Mouse (Mus musculus) liver, embryonic 16.5 days (tissue): ENCODE measurements around the gene Gna15. TPM values are rescaled to one million over a fixed set of nuclear protein-coding genes. Genes with fewer than 3 reads are reported as not detected.

ENCODE experiments used
- ATAC-seq: fragments of 200-750 bp; cut with Nextera tagmentation; 2 replicates; pipeline ENCODE4 v1.8.0; 2017; ENCODE audit warnings: low read depth, mild to moderate bottlenecking, moderate number of reproducible peaks, moderate library complexity
- H3K27ac ChIP-seq: fragments of 300-500 bp; sonication (generic); 2 replicates; pipeline ENCODE4 v1.5.1; 2014; ENCODE audit warnings: mild to moderate bottlenecking, low read length
- H3K27me3 ChIP-seq: fragments of 300-500 bp; sonication (generic); 2 replicates; pipeline ENCODE4 v1.6.1; 2014; ENCODE audit warnings: low read depth, low read length, mixed read lengths; ENCODE audit not compliant: control insufficient read depth, insufficient read depth
- H3K36me3 ChIP-seq: fragments of 300-500 bp; sonication (generic); 2 replicates; pipeline ENCODE4 v1.6.1; 2014; ENCODE audit warnings: mild to moderate bottlenecking; ENCODE audit not compliant: control insufficient read depth, insufficient read depth
- H3K4me1 ChIP-seq: fragments of 300-500 bp; sonication (generic); 2 replicates; pipeline ENCODE4 v1.6.1; 2014; ENCODE audit warnings: low read depth, low read length, mixed read lengths; ENCODE audit not compliant: control insufficient read depth
- H3K4me2 ChIP-seq: fragments of 300-500 bp; sonication (generic); 2 replicates; pipeline ENCODE4 v1.6.1; 2014; ENCODE audit warnings: low read depth, low read length, mixed read lengths
- H3K4me3 ChIP-seq: fragments of 300-500 bp; sonication (generic); 2 replicates; pipeline ENCODE4 v1.5.1; 2014; ENCODE audit warnings: low read depth, mild to moderate bottlenecking, low read length
- H3K9ac ChIP-seq: fragments of 300-500 bp; sonication (generic); 2 replicates; pipeline ENCODE4 v1.6.1; 2014; ENCODE audit warnings: low read depth, low read length
- H3K9me3 ChIP-seq: fragments of 300-500 bp; sonication (generic); replicated peaks from 2 replicates; pipeline ENCODE4 v1.6.1; 2016; ENCODE audit warnings: low read length; ENCODE audit not compliant: control insufficient read depth
- WGBS: fragments of 180-500 bp; shearing (Covaris S2); extraction: QIAGEN DNeasy Blood & Tissue Kit; methylation state at CpG from one replicate; pipeline ENCODE4 v1.1.7; 2014; ENCODE audit not compliant: insufficient replicate concordance; 5-methylcytosine and 5-hydroxymethylcytosine counted together
- polyA plus RNA-seq: library from polyadenylated mRNA; unstranded; fragments of >200 nt; fragmentation: Nextera tagmentation; extraction: Ambion mirVana; gene quantifications from 2 replicates; pipeline ENCODE4 v1.2.1, GENCODE M21; 2015

Gene Gna15
- polyA plus RNA-seq, 1 experiment from 2014 or later, result 4.4 TPM

- no peak overlapping the region for H3K9ac ChIP-seq
- ATAC-seq, result no peak
- H3K4me3 ChIP-seq, result no peak overlapping the region
- H3K27me3 ChIP-seq, result peaks cover 23% of the 10 kb centered on the region
- H3K36me3 ChIP-seq, result peaks cover 13% of the 10 kb centered on the region
- peaks cover 9% of the 10 kb centered on the region for H3K4me1 ChIP-seq
- no peak overlapping the region for H3K4me2 ChIP-seq
- WGBS, result 46% methylated on average over 7 of the region's 7 CpGs
- H3K9me3 ChIP-seq, result no peaks in the 10 kb centered on the region; the same call in 1 of the 2 replicates
- no peak overlapping the region for H3K27ac ChIP-seq
Measured at GRCm38 (mm10) chr10:81485479-81486018, 38.5 kb downstream of the Gna15 start.

- Histone ChIP-seq H3K36me3 (peaks cover 13% of the 10 kb centered on the region), H3K4me2 (no peak overlapping the region), H3K4me1 (peaks cover 9% of the 10 kb centered on the region), H3K9me3 (no peaks in the 10 kb centered on the region; the same call in 1 of the 2 replicates), H3K4me3 (no peak overlapping the region), H3K9ac (no peak overlapping the region), H3K27ac (no peak overlapping the region), H3K27me3 (peaks cover 28% of the 10 kb centered on the region)
- WGBS, result 18% methylated on average over 2 of the region's 2 CpGs
- no peak for ATAC-seq
Measured at GRCm38 (mm10) chr10:81485060-81485449, 39.0 kb downstream of the Gna15 start.

DNA sequence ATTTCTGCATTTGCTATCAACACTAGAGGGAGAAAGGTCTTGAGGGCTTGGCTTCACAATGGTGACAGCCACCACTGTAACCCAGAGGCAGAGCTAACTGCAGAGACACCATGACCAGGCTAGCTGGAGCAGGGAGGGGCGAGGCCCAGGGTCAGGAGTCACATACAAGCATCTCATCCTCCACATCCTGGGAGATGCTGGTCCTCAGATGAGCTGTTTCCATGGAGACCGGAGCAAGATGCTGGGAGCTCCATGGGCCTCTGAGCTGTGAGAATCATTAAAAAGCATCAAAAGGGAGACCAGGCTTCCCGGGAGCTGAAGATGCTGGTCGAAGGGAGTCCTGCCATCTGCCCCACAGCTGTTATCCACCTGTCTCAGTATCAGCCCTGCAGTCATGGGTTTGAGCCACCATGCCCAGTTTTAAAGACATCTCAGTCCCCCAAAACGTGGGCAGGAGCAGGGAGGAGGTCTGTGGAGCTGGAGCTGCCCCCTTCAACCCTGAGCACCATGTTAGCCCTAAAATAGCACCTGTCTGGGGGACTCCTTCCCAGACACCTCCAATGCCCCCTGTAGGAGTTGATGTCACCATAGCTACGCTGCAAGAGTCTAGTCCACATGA, 39.5 kb downstream of the Gna15 start:
- H3K36me3 ChIP-seq, result peaks cover 13% of the 10 kb centered on the region
- peaks cover 9% of the 10 kb centered on the region for H3K4me1 ChIP-seq
- H3K27me3 ChIP-seq, result peaks cover 31% of the 10 kb centered on the region
- no peaks in the 10 kb centered on the region; the same call in 1 of the 2 replicates for H3K9me3 ChIP-seq
- no peak overlapping the region for H3K4me2 ChIP-seq
- no peak for ATAC-seq
- no peak overlapping the region for H3K27ac ChIP-seq
- WGBS, result 57% methylated on average over 6 of the region's 6 CpGs
- no peak overlapping the region for H3K4me3 ChIP-seq
- H3K9ac ChIP-seq, result no peak overlapping the region

DNA sequence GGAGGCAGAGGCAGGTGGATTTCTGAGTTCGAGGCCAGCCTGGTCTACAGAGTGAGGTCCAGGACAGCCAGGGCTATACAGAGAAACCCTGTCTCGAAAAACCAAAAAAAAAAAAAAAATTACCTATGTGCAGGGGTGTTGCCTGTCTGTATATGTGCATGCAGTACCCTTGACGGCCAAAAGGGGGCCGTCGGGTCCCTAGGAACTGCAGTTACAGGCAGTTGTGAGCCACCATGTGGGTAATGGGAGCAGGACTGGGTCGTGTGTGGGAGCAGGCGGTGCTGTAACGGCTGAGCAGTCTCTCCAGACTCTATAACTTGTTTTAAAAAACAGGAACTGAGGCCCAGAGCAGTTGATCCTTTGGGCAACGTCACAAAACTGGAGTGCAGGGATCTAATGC, 40.0 kb downstream of the Gna15 start:
- Histone ChIP-seq H3K4me3 (no peak overlapping the region), H3K9me3 (no peaks in the 10 kb centered on the region; the same call in 1 of the 2 replicates), H3K4me2 (no peak overlapping the region), H3K27me3 (peaks cover 31% of the 10 kb centered on the region), H3K9ac (no peak overlapping the region), H3K27ac (no peak overlapping the region), H3K4me1 (peaks cover 9% of the 10 kb centered on the region), H3K36me3 (peaks cover 13% of the 10 kb centered on the region)
- ATAC-seq, result no peak
- WGBS, result 7% methylated on average over 9 of the region's 9 CpGs

DNA sequence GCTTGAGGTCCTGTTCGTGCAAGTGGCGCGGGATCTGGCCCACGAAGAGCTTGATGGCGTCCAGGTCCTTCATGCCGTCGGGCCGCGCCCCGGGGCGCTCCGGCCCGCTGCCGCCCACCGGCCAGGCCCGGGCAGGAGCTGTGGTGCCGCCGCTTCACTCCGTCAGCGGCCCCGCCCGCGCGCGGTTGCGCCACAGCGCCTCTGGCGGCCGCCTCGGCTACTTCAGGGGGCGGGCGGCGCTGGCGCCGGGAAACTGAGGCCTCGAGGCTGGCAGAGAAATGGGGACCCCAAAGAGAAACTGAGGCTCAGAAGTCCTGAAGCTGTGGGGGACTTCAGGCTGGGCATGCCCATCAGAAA, 41.5 kb downstream of the Gna15 start, which contains the start of gene Celf5:
Celf5 (minus strand) TSS at position 177 of the 357 bp plus-strand sequence.
- no peaks in the 10 kb centered on the region; the same call in 1 of the 2 replicates for H3K9me3 ChIP-seq
- H3K4me2 ChIP-seq, result peak within 1 kb of the TSS; percentile 65
- no peak within 1 kb of the TSS for H3K27ac ChIP-seq
- peak within 1 kb of the TSS; percentile 52 for H3K4me3 ChIP-seq
- H3K9ac ChIP-seq, result no peak within 1 kb of the TSS; the same call in 1 of the 2 replicates
- peaks cover 9% of the 10 kb centered on the region for H3K4me1 ChIP-seq
- peak; percentile 39 for ATAC-seq
- under 1% methylated on average over 36 of the region's 36 CpGs for WGBS
- peaks cover 2% of the 10 kb centered on the region; the same call in 1 of the 2 replicates for H3K36me3 ChIP-seq
- H3K27me3 ChIP-seq, result peaks cover 39% of the 10 kb centered on the region

DNA sequence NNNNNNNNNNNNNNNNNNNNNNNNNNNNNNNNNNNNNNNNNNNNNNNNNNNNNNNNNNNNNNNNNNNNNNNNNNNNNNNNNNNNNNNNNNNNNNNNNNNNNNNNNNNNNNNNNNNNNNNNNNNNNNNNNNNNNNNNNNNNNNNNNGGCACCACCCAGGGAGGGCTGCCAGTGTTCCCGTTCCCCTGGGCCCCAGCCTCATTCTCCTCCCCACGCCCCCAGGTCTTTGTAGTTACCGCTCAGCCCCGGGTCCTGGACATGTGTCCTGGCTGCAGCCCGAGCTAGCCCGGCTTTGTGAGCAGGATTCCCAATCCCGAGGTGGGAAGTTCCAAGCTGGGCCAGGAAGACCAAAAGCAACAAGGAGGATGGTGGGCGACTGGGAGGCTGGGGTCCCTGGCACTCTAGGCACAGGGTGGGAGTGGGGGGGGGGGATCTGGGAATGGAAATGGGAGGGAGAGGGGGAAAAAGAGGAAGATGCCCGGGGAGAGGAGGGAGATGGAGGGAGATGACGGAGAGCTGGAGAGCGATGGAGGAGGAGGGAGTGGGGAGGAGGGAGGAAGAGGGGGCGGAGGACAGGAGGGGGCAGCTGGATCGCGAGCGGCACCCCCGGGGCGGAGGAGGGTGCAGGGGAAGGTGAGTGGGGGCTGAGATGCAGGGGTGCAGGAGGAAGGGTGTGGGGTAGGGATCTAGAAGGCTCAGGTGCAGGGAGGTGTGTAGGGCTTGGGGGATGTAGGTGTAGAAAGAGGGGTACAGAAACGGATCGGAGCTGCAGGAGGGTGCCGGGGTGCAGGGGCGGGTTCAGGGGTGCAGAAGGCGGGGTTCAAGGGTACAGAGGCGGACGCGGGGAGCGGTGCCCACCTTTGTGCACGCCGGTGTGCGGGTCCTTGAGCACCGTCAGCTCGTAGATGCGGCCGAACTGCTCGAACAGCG, 42.2 kb downstream of the Gna15 start:
- 4% methylated on average over 35 of the region's 35 CpGs for WGBS
- Histone ChIP-seq H3K27me3 (peaks cover 46% of the 10 kb centered on the region), H3K9me3 (no peaks in the 10 kb centered on the region; the same call in 1 of the 2 replicates), H3K27ac (no peak overlapping the region), H3K9ac (no peak overlapping the region; the same call in 1 of the 2 replicates), H3K4me1 (peaks cover 9% of the 10 kb centered on the region), H3K4me3 (peak overlapping the region; percentile 52), H3K4me2 (peak overlapping the region; percentile 65), H3K36me3 (no peaks in the 10 kb centered on the region)
- no peak for ATAC-seq

- H3K27ac ChIP-seq, result no peak overlapping the region
- H3K36me3 ChIP-seq, result no peaks in the 10 kb centered on the region
- 59% methylated on average over 10 of the region's 10 CpGs for WGBS
- no peak overlapping the region for H3K4me2 ChIP-seq
- H3K27me3 ChIP-seq, result peaks cover 69% of the 10 kb centered on the region
- no peaks in the 10 kb centered on the region for H3K9me3 ChIP-seq
- H3K9ac ChIP-seq, result no peak overlapping the region
- H3K4me3 ChIP-seq, result no peak overlapping the region
- no peak for ATAC-seq
- no peaks in the 10 kb centered on the region for H3K4me1 ChIP-seq
Measured at GRCm38 (mm10) chr10:81474461-81474860, 49.6 kb downstream of the Gna15 start.

DNA sequence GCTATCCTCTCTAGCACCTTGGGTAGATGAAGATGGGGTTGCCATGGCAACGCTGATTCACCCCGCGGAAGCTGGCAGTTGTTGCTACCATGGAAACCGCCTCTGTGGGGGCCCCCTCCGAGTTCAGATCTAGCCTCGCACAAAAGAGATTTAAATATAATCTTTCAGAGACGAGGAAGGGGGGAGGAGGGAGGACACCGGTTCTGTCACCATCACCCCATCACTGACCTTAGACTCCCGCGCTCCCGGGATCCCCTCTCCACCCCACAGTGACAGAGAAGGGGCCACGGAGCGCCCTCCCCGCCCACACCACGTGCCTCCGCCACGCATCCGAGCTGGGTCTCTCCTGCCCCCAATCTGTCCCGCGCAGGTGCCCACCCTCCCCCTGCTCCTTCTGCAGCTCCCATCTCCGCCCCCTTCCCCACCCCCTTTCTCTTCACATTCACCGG, 51.0 kb downstream of the Gna15 start:
- peaks cover 69% of the 10 kb centered on the region for H3K27me3 ChIP-seq
- H3K9me3 ChIP-seq, result no peaks in the 10 kb centered on the region
- no peaks in the 10 kb centered on the region for H3K4me1 ChIP-seq
- no peak for ATAC-seq
- no peak overlapping the region for H3K9ac ChIP-seq
- WGBS, result 2% methylated on average over 22 of the region's 22 CpGs
- no peaks in the 10 kb centered on the region for H3K36me3 ChIP-seq
- H3K4me3 ChIP-seq, result no peak overlapping the region
- H3K4me2 ChIP-seq, result no peak overlapping the region
- no peak overlapping the region for H3K27ac ChIP-seq
